Mouse (Mus musculus): Measurements from ENCODE around the gene Akap7. TPM values are rescaled to one million over a fixed set of nuclear protein-coding genes. Genes with fewer than 3 reads are reported as not detected.

The Akap7 gene
- total and polyA plus RNA-seq, 3 experiments = 1.9 to 7.7 TPM; not detected in 1

DNA sequence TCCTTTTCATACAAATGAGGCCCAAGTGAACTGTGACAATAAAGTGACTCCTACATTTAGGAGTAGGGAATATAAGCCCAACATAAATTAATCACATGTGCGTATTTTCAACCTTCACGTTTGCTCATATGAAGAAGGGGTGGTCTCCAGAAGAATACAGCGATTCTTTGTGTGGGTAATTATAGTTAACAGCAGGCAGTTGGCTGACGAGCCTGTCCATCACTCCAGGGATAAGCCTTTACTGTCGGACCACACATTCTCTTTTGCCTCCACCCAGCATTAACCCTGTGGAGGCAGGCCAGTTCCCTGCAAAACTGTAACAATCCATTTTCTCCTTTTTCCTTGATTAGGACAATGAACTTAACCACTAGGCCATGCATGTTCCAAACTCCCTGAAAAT, 76.3 kb downstream of the Akap7 start:
- no peak for DNase-seq (ENCODE audit: low read depth, low spot score)
- Histone ChIP-seq H3K9me3 (replicated peaks; ENCODE audit: insufficient read depth, low read length) (no peaks in the 10 kb centered on the region), H3K4me3 (ENCODE audit: control insufficient read depth in 1 of 2, insufficient read depth in 1 of 2, low read depth in 2 of 2, low read length in 2 of 2) (no peak overlapping the region), H3K27ac (ENCODE audit: control insufficient read depth, low read depth, low read length) (no peak overlapping the region), H3K4me1 (ENCODE audit: control insufficient read depth in 1 of 2, insufficient read depth in 2 of 2, low read length in 2 of 2) (peaks cover 0 to 12% of the 10 kb centered on the region in 2 experiments; a peak in 2 of 4 replicates), H3K79me2 (ENCODE audit: control insufficient read depth, insufficient read depth, low read length, poor library complexity) (no peaks in the 10 kb centered on the region), H3K27me3 (ENCODE audit: control insufficient read depth in 1 of 2, insufficient read depth in 2 of 2, low read length in 2 of 2) (no peaks in the 10 kb centered on the region), H3K9ac (ENCODE audit: control insufficient read depth, low read depth, low read length, poor library complexity, severe bottlenecking) (no peak overlapping the region), H3K36me3 (ENCODE audit: control insufficient read depth in 1 of 2, insufficient read depth in 2 of 2, low read length in 2 of 2) (peaks cover 0 to 16% of the 10 kb centered on the region in 2 experiments; a peak in 2 of 4 replicates)
- TF ChIP-seq SMC3 (IDR thresholded peaks at IDR 0.05; ENCODE audit: low read depth, low read length) (no peak), ETS1 (IDR thresholded peaks at IDR 0.05; ENCODE audit: low read depth, low read length) (no peak)

DNA sequence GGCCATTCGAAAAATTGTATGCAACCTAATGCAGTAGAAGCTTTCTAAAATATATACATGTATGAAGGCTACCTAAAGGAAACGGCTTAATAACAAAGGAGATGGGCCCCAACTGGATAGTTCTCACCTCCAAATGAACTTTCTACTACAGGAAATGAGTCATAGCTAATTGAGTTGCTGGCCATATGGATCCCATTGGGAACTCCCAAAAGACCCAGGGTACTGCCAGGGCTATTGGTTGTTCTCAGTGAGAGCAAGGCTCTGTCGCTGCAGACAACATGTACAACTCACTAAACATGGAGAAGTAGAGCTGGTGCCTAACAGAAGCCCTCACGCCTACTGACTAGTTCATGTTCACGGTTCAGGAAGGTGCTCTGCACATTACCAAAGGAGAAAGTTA, 83.3 kb downstream of the Akap7 start:
- no peaks in the 10 kb centered on the region for H3K4me1 ChIP-seq (ENCODE audit: control insufficient read depth in 1 of 2, insufficient read depth in 2 of 2, low read length in 2 of 2)
- TF ChIP-seq POLR2AphosphoS2 (IDR thresholded peaks at IDR 0.05; ENCODE audit: low read length) = no peak
- TF ChIP-seq ZMIZ1 (IDR thresholded peaks at IDR 0.05; ENCODE audit: low read depth, low read length) = no peak
- no peak for TF ChIP-seq CTCF (IDR thresholded peaks at IDR 0.05 in 2 of 3, conservative IDR thresholded peaks at IDR 0.05 in 1 of 3; ENCODE audit: control insufficient read depth in 1 of 3, insufficient read depth in 1 of 3, low read depth in 2 of 3, low read length in 3 of 3, poor library complexity in 1 of 3, severe bottlenecking in 1 of 3)
- H3K36me3 ChIP-seq (ENCODE audit: control insufficient read depth in 1 of 2, insufficient read depth in 2 of 2, low read length in 2 of 2) = no peaks in the 10 kb centered on the region; a peak in 1 of 4 replicates
- no peak overlapping the region for H3K4me3 ChIP-seq (ENCODE audit: control insufficient read depth in 1 of 2, insufficient read depth in 1 of 2, low read depth in 2 of 2, low read length in 2 of 2)
- DNase-seq (ENCODE audit: low read depth, low spot score) = no peak
- H3K9me3 ChIP-seq (replicated peaks; ENCODE audit: insufficient read depth, low read length) = no peaks in the 10 kb centered on the region
- H3K27me3 ChIP-seq (ENCODE audit: control insufficient read depth in 1 of 2, insufficient read depth in 2 of 2, low read length in 2 of 2) = no peaks in the 10 kb centered on the region
- H3K79me2 ChIP-seq (ENCODE audit: control insufficient read depth, insufficient read depth, low read length, poor library complexity) = no peaks in the 10 kb centered on the region
- no peak overlapping the region for H3K9ac ChIP-seq (ENCODE audit: control insufficient read depth, low read depth, low read length, poor library complexity, severe bottlenecking)
- H3K27ac ChIP-seq (ENCODE audit: control insufficient read depth, low read depth, low read length) = no peak overlapping the region

GRCm38 (mm10) chr10:25220754-25221153, 86.9 kb downstream of the Akap7 start:
- DNase-seq (ENCODE audit: low read depth, low spot score) = no peak
- no peak for TF ChIP-seq ELF1 (IDR thresholded peaks at IDR 0.05; ENCODE audit: low read depth, low read length)
- TF ChIP-seq CTCF (IDR thresholded peaks at IDR 0.05 in 2 of 3, conservative IDR thresholded peaks at IDR 0.05 in 1 of 3; ENCODE audit: control insufficient read depth in 1 of 3, insufficient read depth in 1 of 3, low read depth in 2 of 3, low read length in 3 of 3, poor library complexity in 1 of 3, severe bottlenecking in 1 of 3) = no peak
- no peak for TF ChIP-seq EP300 (IDR thresholded peaks at IDR 0.05; ENCODE audit: low read depth in 1 of 2, low read length in 2 of 2)
- no peak for TF ChIP-seq JUND (IDR thresholded peaks at IDR 0.05; ENCODE audit: low read depth, low read length)
- no peak for TF ChIP-seq SMC3 (IDR thresholded peaks at IDR 0.05; ENCODE audit: low read depth, low read length)
- TF ChIP-seq ZMIZ1 (IDR thresholded peaks at IDR 0.05; ENCODE audit: low read depth, low read length) = no peak
- TF ChIP-seq RCOR1 (IDR thresholded peaks at IDR 0.05; ENCODE audit: low read depth, low read length) = no peak
- no peak for TF ChIP-seq GATA1 (IDR thresholded peaks at IDR 0.05; ENCODE audit: low read depth, low read length)
- no peak for TF ChIP-seq MYB (IDR thresholded peaks at IDR 0.05; ENCODE audit: low read depth, low read length)
- TF ChIP-seq MAZ (IDR thresholded peaks at IDR 0.05; ENCODE audit: low read depth, low read length) = no peak
- TF ChIP-seq RAD21 (IDR thresholded peaks at IDR 0.05; ENCODE audit: low read depth, low read length) = no peak
- no peak for TF ChIP-seq USF1 (IDR thresholded peaks at IDR 0.05; ENCODE audit: low read depth, low read length)
- no peak for TF ChIP-seq MXI1 (IDR thresholded peaks at IDR 0.05; ENCODE audit: low read depth, low read length)
- no peak for TF ChIP-seq POLR2AphosphoS5 (IDR thresholded peaks at IDR 0.05; ENCODE audit: borderline replicate concordance, low read depth, low read length)
- Histone ChIP-seq H3K36me3 (ENCODE audit: control insufficient read depth in 1 of 2, insufficient read depth in 2 of 2, low read length in 2 of 2) (no peaks in the 10 kb centered on the region; a peak in 1 of 4 replicates), H3K9me3 (replicated peaks; ENCODE audit: insufficient read depth, low read length) (no peaks in the 10 kb centered on the region), H3K27ac (ENCODE audit: control insufficient read depth, low read depth, low read length) (no peak overlapping the region), H3K27me3 (ENCODE audit: control insufficient read depth in 1 of 2, insufficient read depth in 2 of 2, low read length in 2 of 2) (no peaks in the 10 kb centered on the region), H3K4me1 (ENCODE audit: control insufficient read depth in 1 of 2, insufficient read depth in 2 of 2, low read length in 2 of 2) (no peaks in the 10 kb centered on the region), H3K4me3 (ENCODE audit: control insufficient read depth in 1 of 2, insufficient read depth in 1 of 2, low read depth in 2 of 2, low read length in 2 of 2) (no peak overlapping the region), H3K9ac (ENCODE audit: control insufficient read depth, low read depth, low read length, poor library complexity, severe bottlenecking) (no peak overlapping the region), H3K79me2 (ENCODE audit: control insufficient read depth, insufficient read depth, low read length, poor library complexity) (no peaks in the 10 kb centered on the region)
